Mouse (Mus musculus): ENCODE measurements at regions not wholly inside any gene's neighbourhood (a gene's known extent, or its start where the extent isn't known, plus 50 kb on each side); places are given as distances from the start of the nearest gene placed in this dataset.

GRCm38 (mm10) chr2:17855566-17856264 is 124.5 kb upstream of the Nebl start:
- WGBS = 77% methylated on average over 11 of the region's 11 CpGs
- TF ChIP-seq CTCF (IDR thresholded peaks at IDR 0.05; ENCODE audit: low read depth, low read length) (no peak), POLR2A (IDR thresholded peaks at IDR 0.05; ENCODE audit: extremely low read depth, insufficient read depth, low read length) (no peak)

GRCm38 (mm10) chr2:17854088-17854487 is 122.8 kb upstream of the Nebl start:
- no peaks in the 10 kb centered on the region; the same call in 1 of the 2 replicates for H3K27me3 ChIP-seq (ENCODE audit: control insufficient read depth, insufficient read depth, low read length)
- H3K27ac ChIP-seq (replicated peaks; ENCODE audit: insufficient read depth, low read depth, low read length) = no peak overlapping the region
- no peaks in the 10 kb centered on the region for H3K36me3 ChIP-seq (ENCODE audit: control insufficient read depth, insufficient read depth, low read length)
- H3K9ac ChIP-seq (ENCODE audit: low read depth, low read length) = no peak overlapping the region
- no peak for TF ChIP-seq CTCF (IDR thresholded peaks at IDR 0.05; ENCODE audit: low read depth, low read length)
- TF ChIP-seq POLR2A (IDR thresholded peaks at IDR 0.05; ENCODE audit: extremely low read depth, insufficient read depth, low read length) = no peak
- H3K4me1 ChIP-seq (ENCODE audit: control insufficient read depth, insufficient read depth, low read length) = no peaks in the 10 kb centered on the region
- no peak for DNase-seq (ENCODE audit: extremely low read depth, low read depth, low spot score)
- WGBS = 55% methylated on average over 3 of the region's 3 CpGs
- H3K4me3 ChIP-seq (ENCODE audit: insufficient read depth, low read depth, low read length) = no peak overlapping the region
- H3K79me2 ChIP-seq (ENCODE audit: control insufficient read depth, insufficient read depth, low read length) = no peaks in the 10 kb centered on the region

More at GRCm38 (mm10) chr2:17855566-17856264, 124.5 kb upstream of the Nebl start:
- DNase-seq (ENCODE audit: extremely low read depth, low read depth, low spot score) = no peak
- Histone ChIP-seq H3K4me1 (ENCODE audit: control insufficient read depth, insufficient read depth, low read length) (no peaks in the 10 kb centered on the region), H3K27me3 (ENCODE audit: control insufficient read depth, insufficient read depth, low read length) (no peaks in the 10 kb centered on the region), H3K79me2 (ENCODE audit: control insufficient read depth, insufficient read depth, low read length) (no peaks in the 10 kb centered on the region), H3K27ac (replicated peaks; ENCODE audit: insufficient read depth, low read depth, low read length) (no peak overlapping the region), H3K9ac (ENCODE audit: low read depth, low read length) (no peak overlapping the region), H3K4me3 (ENCODE audit: insufficient read depth, low read depth, low read length) (no peak overlapping the region), H3K36me3 (ENCODE audit: control insufficient read depth, insufficient read depth, low read length) (no peaks in the 10 kb centered on the region)

- no peak overlapping the region for H3K27ac ChIP-seq (replicated peaks; ENCODE audit: insufficient read depth, low read depth, low read length)
- TF ChIP-seq CTCF (IDR thresholded peaks at IDR 0.05; ENCODE audit: low read depth, low read length) (no peak), POLR2A (IDR thresholded peaks at IDR 0.05; ENCODE audit: extremely low read depth, insufficient read depth, low read length) (no peak)
- H3K4me1 ChIP-seq (ENCODE audit: control insufficient read depth, insufficient read depth, low read length) = no peaks in the 10 kb centered on the region
- H3K4me3 ChIP-seq (ENCODE audit: insufficient read depth, low read depth, low read length) = no peak overlapping the region
- no peak overlapping the region for H3K9ac ChIP-seq (ENCODE audit: low read depth, low read length)
- no peaks in the 10 kb centered on the region; the same call in 1 of the 2 replicates for H3K27me3 ChIP-seq (ENCODE audit: control insufficient read depth, insufficient read depth, low read length)
- 46% methylated on average over 11 of the region's 11 CpGs for WGBS
- H3K79me2 ChIP-seq (ENCODE audit: control insufficient read depth, insufficient read depth, low read length) = no peaks in the 10 kb centered on the region
- H3K36me3 ChIP-seq (ENCODE audit: control insufficient read depth, insufficient read depth, low read length) = no peaks in the 10 kb centered on the region
- DNase-seq (ENCODE audit: extremely low read depth, low read depth, low spot score) = no peak
Observed at GRCm38 (mm10) chr2:17853500-17854011, 122.3 kb upstream of the Nebl start.

- Histone ChIP-seq H3K27ac (replicated peaks; ENCODE audit: insufficient read depth, low read depth, low read length) (no peak overlapping the region), H3K4me1 (ENCODE audit: control insufficient read depth, insufficient read depth, low read length) (no peaks in the 10 kb centered on the region), H3K9ac (ENCODE audit: low read depth, low read length) (no peak overlapping the region), H3K79me2 (ENCODE audit: control insufficient read depth, insufficient read depth, low read length) (no peaks in the 10 kb centered on the region), H3K4me3 (ENCODE audit: insufficient read depth, low read depth, low read length) (no peak overlapping the region), H3K27me3 (ENCODE audit: control insufficient read depth, insufficient read depth, low read length) (no peaks in the 10 kb centered on the region; the same call in 1 of the 2 replicates), H3K36me3 (ENCODE audit: control insufficient read depth, insufficient read depth, low read length) (no peaks in the 10 kb centered on the region)
- 14% methylated on average over 16 of the region's 16 CpGs for WGBS
- no peak for DNase-seq (ENCODE audit: extremely low read depth, low read depth, low spot score)
- TF ChIP-seq CTCF (IDR thresholded peaks at IDR 0.05; ENCODE audit: low read depth, low read length) (no peak), POLR2A (IDR thresholded peaks at IDR 0.05; ENCODE audit: extremely low read depth, insufficient read depth, low read length) (no peak)
Observed at GRCm38 (mm10) chr2:17852740-17853499, 121.7 kb upstream of the Nebl start.

- Histone ChIP-seq H3K9ac (ENCODE audit: low read depth, low read length) (no peak overlapping the region), H3K4me1 (ENCODE audit: control insufficient read depth, insufficient read depth, low read length) (no peaks in the 10 kb centered on the region), H3K27ac (replicated peaks; ENCODE audit: insufficient read depth, low read depth, low read length) (no peak overlapping the region), H3K79me2 (ENCODE audit: control insufficient read depth, insufficient read depth, low read length) (no peaks in the 10 kb centered on the region), H3K27me3 (ENCODE audit: control insufficient read depth, insufficient read depth, low read length) (no peaks in the 10 kb centered on the region; the same call in 1 of the 2 replicates), H3K4me3 (ENCODE audit: insufficient read depth, low read depth, low read length) (no peak overlapping the region), H3K36me3 (ENCODE audit: control insufficient read depth, insufficient read depth, low read length) (no peaks in the 10 kb centered on the region)
- TF ChIP-seq POLR2A (IDR thresholded peaks at IDR 0.05; ENCODE audit: extremely low read depth, insufficient read depth, low read length) (no peak), CTCF (IDR thresholded peaks at IDR 0.05; ENCODE audit: low read depth, low read length) (no peak)
- DNase-seq (ENCODE audit: extremely low read depth, low read depth, low spot score) = no peak
- 95% methylated on average over 4 of the region's 4 CpGs for WGBS
Observed at GRCm38 (mm10) chr2:17850741-17851140, 119.5 kb upstream of the Nebl start.
